Mouse (Mus musculus): Measurements from ENCODE around the gene Ctrc. TPM values are rescaled to one million over a fixed set of nuclear protein-coding genes. Genes with fewer than 3 reads are reported as not detected.

Gene Ctrc
- polyA plus RNA-seq (2011; ENCODE audit: insufficient read depth, insufficient read length, low replicate concordance, missing spikeins) = not detected in 2 replicates

- TF ChIP-seq POLR2A (IDR thresholded peaks at IDR 0.05; ENCODE audit: borderline replicate concordance, control insufficient read depth, low read depth, low read length) = no peak
- no peak for TF ChIP-seq CTCF (IDR thresholded peaks at IDR 0.05; ENCODE audit: control insufficient read depth, insufficient read depth, low read length)
- H3K4me1 ChIP-seq (ENCODE audit: control insufficient read depth, insufficient read depth, low read length) = no peaks in the 10 kb centered on the region
- 80% methylated on average over 6 of the region's 6 CpGs for WGBS
- no peak within 1 kb of the TSS; the same call in 1 of the 2 replicates for H3K27ac ChIP-seq (ENCODE audit: control insufficient read depth, insufficient read depth, low read depth, low read length, poor library complexity)
- H3K4me3 ChIP-seq (replicated peaks; ENCODE audit: control insufficient read depth, low read depth, low read length) = no peak within 1 kb of the TSS
Observed at GRCm38 (mm10) chr4:141845999-141846398, at the start of gene Ctrc. Ctrc (minus strand) TSS chr4:141846359.

DNA sequence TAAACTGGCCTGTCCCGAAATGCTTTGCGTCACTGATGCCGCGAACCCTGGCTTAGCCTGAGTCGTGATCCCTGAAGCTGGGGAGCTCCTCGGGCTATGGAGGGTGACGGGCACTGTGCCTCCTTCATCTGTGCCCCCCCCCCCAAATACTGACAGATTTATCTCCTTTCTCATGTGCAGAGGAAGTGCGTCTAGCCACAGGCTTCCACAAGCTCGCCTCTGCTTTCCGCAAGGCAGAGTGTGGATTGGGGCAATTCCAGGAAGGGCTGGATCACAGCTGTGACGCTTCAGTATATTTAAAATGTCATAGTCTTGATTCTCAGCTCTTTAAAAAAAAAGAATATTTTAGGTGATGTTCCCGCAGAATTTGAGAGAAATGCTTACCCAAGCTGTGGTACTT is 49.6 kb upstream of the Ctrc start:
- WGBS = 3% methylated on average over 12 of the region's 12 CpGs
- Histone ChIP-seq H3K4me1 (ENCODE audit: control insufficient read depth, insufficient read depth, low read length) (no peaks in the 10 kb centered on the region), H3K27ac (ENCODE audit: control insufficient read depth, insufficient read depth, low read depth, low read length, poor library complexity) (no peak overlapping the region), H3K4me3 (replicated peaks; ENCODE audit: control insufficient read depth, low read depth, low read length) (no peak overlapping the region)
- no peak for TF ChIP-seq CTCF (IDR thresholded peaks at IDR 0.05; ENCODE audit: control insufficient read depth, insufficient read depth, low read length)
- TF ChIP-seq POLR2A (IDR thresholded peaks at IDR 0.05; ENCODE audit: borderline replicate concordance, control insufficient read depth, low read depth, low read length) = no peak

GRCm38 (mm10) chr4:141893157-141893784 is 47.1 kb upstream of the Ctrc start:
- 88% methylated on average over 8 of the region's 8 CpGs for WGBS
- no peak overlapping the region for H3K27ac ChIP-seq (ENCODE audit: control insufficient read depth, insufficient read depth, low read depth, low read length, poor library complexity)
- TF ChIP-seq CTCF (IDR thresholded peaks at IDR 0.05; ENCODE audit: control insufficient read depth, insufficient read depth, low read length) = no peak
- no peak for TF ChIP-seq POLR2A (IDR thresholded peaks at IDR 0.05; ENCODE audit: borderline replicate concordance, control insufficient read depth, low read depth, low read length)
- no peak overlapping the region for H3K4me3 ChIP-seq (replicated peaks; ENCODE audit: control insufficient read depth, low read depth, low read length)
- H3K4me1 ChIP-seq (ENCODE audit: control insufficient read depth, insufficient read depth, low read length) = no peaks in the 10 kb centered on the region

DNA sequence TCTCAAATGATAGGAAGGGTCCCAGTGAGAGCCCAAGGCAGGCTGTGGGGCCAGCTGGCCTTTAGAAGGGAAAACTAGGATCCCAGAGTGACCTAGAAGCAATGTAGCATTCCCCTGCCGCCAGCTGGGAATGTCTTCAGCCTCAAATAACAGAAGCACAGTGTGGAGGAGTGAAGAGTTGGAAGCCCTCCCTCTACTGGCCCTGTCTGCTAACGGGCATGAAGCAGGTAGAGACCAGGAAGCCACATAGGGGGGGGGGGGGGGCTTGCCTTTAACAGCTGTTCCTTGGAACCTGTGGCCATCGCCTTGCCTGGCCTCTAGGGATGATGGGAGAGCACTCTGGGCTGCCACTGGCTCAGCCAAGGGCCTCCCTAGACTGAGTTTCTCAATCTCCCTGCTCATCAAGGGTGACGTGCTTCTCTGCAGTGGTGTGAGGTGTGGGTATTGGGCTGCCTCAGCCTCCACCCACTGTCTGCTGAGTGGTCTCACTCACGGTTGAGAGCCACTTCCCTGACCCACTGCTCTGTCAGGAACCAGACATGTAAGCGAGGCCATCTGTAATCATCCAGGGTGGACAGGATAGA is 40.3 kb upstream of the Ctrc start:
- WGBS = 29% methylated on average over 6 of the region's 6 CpGs
- TF ChIP-seq CTCF (IDR thresholded peaks at IDR 0.05; ENCODE audit: control insufficient read depth, insufficient read depth, low read length) = no peak
- TF ChIP-seq POLR2A (IDR thresholded peaks at IDR 0.05; ENCODE audit: borderline replicate concordance, control insufficient read depth, low read depth, low read length) = no peak
- Histone ChIP-seq H3K4me1 (ENCODE audit: control insufficient read depth, insufficient read depth, low read length) (no peaks in the 10 kb centered on the region), H3K27ac (ENCODE audit: control insufficient read depth, insufficient read depth, low read depth, low read length, poor library complexity) (no peak overlapping the region), H3K4me3 (replicated peaks; ENCODE audit: control insufficient read depth, low read depth, low read length) (no peak overlapping the region)

DNA sequence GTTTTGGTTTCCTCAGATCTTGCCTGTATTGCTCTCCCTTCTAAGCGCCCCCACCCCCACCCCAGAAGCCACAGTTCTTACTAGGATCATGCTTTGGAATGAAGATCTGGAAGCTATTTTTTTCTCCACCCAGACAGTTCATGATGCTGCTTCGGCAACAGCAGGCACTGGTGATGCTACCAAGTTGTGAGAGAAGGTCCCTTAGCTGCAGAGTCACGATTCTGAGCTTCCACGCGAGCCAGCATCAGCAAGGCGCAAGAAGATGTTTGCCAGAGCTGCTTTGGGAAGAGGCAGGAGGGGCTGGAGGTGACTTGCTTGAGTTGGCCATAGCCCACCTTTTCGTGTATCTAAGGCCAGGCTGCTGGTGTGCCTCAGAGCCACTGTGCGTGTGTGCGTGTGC is 39.3 kb upstream of the Ctrc start:
- Histone ChIP-seq H3K4me3 (replicated peaks; ENCODE audit: control insufficient read depth, low read depth, low read length) (no peak overlapping the region), H3K27ac (ENCODE audit: control insufficient read depth, insufficient read depth, low read depth, low read length, poor library complexity) (no peak overlapping the region), H3K4me1 (ENCODE audit: control insufficient read depth, insufficient read depth, low read length) (no peaks in the 10 kb centered on the region)
- TF ChIP-seq POLR2A (IDR thresholded peaks at IDR 0.05; ENCODE audit: borderline replicate concordance, control insufficient read depth, low read depth, low read length) = no peak
- no peak for TF ChIP-seq CTCF (IDR thresholded peaks at IDR 0.05; ENCODE audit: control insufficient read depth, insufficient read depth, low read length)
- 71% methylated on average over 9 of the region's 9 CpGs for WGBS

DNA sequence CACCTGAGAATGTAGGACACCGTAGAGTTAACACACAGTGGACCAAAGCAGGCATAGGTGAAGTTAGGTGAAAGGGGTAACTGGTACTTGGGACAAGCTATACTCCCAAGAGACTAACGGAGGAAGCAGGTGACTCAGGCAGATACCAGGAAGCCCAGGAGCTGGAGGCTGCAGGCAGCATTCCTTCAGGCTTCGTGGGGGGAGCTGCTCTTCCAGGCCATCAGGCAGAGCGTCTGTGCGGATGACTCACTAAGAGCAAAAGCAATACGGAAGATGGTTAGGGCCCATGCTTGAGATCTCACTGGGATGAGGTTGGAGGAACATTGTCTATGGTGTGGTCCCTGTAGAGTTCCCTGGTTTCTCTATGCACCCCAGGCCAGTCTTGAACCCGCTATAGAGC is 36.7 kb upstream of the Ctrc start:
- no peak overlapping the region for H3K4me3 ChIP-seq (replicated peaks; ENCODE audit: control insufficient read depth, low read depth, low read length)
- WGBS = 89% methylated on average over 7 of the region's 7 CpGs
- no peak overlapping the region for H3K27ac ChIP-seq (ENCODE audit: control insufficient read depth, insufficient read depth, low read depth, low read length, poor library complexity)
- no peak for TF ChIP-seq POLR2A (IDR thresholded peaks at IDR 0.05; ENCODE audit: borderline replicate concordance, control insufficient read depth, low read depth, low read length)
- no peak for TF ChIP-seq CTCF (IDR thresholded peaks at IDR 0.05; ENCODE audit: control insufficient read depth, insufficient read depth, low read length)
- no peaks in the 10 kb centered on the region for H3K4me1 ChIP-seq (ENCODE audit: control insufficient read depth, insufficient read depth, low read length)

DNA sequence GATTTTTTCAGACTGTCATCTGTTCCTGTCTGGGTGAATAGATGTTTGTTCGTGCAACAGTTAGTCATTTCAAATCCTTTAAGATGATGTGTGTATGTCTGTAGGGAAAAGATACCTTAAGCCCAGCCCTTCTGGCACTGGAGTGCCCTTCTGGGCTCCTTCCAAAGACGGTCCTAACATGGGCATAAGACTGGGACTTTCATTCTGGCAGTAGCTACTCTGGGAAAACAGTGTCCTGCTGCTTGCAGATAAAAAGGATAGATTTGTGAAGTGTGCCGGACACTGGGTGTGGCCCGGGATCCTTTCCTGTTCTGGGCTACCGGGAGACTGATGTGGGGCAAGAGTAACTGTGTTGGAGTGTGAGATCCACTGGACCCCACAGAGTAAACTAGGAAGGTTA is 35.8 kb upstream of the Ctrc start:
- TF ChIP-seq POLR2A (IDR thresholded peaks at IDR 0.05; ENCODE audit: borderline replicate concordance, control insufficient read depth, low read depth, low read length) (no peak), CTCF (IDR thresholded peaks at IDR 0.05; ENCODE audit: control insufficient read depth, insufficient read depth, low read length) (no peak)
- Histone ChIP-seq H3K27ac (ENCODE audit: control insufficient read depth, insufficient read depth, low read depth, low read length, poor library complexity) (no peak overlapping the region), H3K4me1 (ENCODE audit: control insufficient read depth, insufficient read depth, low read length) (no peaks in the 10 kb centered on the region), H3K4me3 (replicated peaks; ENCODE audit: control insufficient read depth, low read depth, low read length) (no peak overlapping the region)
- 72% methylated on average over 5 of the region's 5 CpGs for WGBS

DNA sequence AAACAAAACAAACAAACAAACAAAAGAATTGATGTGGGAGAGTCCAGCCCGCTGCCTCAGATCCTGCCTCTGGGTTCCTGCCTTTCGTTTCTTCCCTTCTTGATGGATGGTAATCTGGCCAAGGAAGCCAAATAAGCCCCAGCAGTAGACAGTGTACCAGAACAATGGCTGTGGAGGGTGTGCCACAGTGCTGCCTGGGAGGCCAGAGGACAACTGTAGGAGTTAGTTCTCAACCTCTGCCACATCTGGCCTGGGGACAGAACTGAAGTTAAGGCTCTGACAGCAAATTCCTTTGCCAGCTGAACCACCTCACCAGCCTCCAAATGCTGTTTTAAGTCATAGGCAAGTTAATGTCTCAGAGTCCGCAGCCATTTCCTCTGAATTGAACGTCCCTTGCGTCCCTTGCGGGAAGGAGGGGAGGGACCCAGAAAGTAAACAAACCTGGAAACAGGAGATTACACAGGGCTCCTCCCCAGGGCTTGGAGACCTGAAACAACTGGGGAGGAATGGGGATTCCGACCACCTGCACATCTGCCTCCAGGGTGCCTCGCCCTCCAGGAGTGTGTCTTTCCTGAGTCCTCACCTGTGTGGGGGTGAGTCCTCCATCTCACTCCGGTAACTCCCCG is 35.2 kb upstream of the Ctrc start:
- Histone ChIP-seq H3K4me1 (ENCODE audit: control insufficient read depth, insufficient read depth, low read length) (no peaks in the 10 kb centered on the region), H3K27ac (ENCODE audit: control insufficient read depth, insufficient read depth, low read depth, low read length, poor library complexity) (no peak overlapping the region), H3K4me3 (replicated peaks; ENCODE audit: control insufficient read depth, low read depth, low read length) (no peak overlapping the region)
- 85% methylated on average over 10 of the region's 10 CpGs for WGBS
- no peak for TF ChIP-seq POLR2A (IDR thresholded peaks at IDR 0.05; ENCODE audit: borderline replicate concordance, control insufficient read depth, low read depth, low read length)
- TF ChIP-seq CTCF (IDR thresholded peaks at IDR 0.05; ENCODE audit: control insufficient read depth, insufficient read depth, low read length) = no peak
